Mouse (Mus musculus): ENCODE measurements around the gene Ino80e. TPM values are rescaled to one million over a fixed set of nuclear protein-coding genes. Genes with fewer than 3 reads are reported as not detected.

Gene Ino80e
- polyA plus RNA-seq, 1 experiment from 2014 or later: 94.6 TPM

- no peaks in the 10 kb centered on the region for H3K9me3 ChIP-seq
- H3K9ac ChIP-seq: no peak overlapping the region
- no peak overlapping the region for H3K4me3 ChIP-seq
- no peak for ATAC-seq (ENCODE audit: low FRiP score, low read depth)
- H3K4me1 ChIP-seq (replicated peaks): peaks cover 25% of the 10 kb centered on the region
- no peak overlapping the region for H3K4me2 ChIP-seq
- H3K27me3 ChIP-seq: no peaks in the 10 kb centered on the region
- no peak overlapping the region for H3K27ac ChIP-seq (replicated peaks)
- H3K36me3 ChIP-seq: no peaks in the 10 kb centered on the region
Observed at GRCm38 (mm10) chr7:126803751-126804150, 58.4 kb downstream of the Ino80e start.

GRCm38 (mm10) chr7:126803181-126803580, 59.0 kb downstream of the Ino80e start:
- Histone ChIP-seq H3K9me3 (no peaks in the 10 kb centered on the region), H3K27ac (replicated peaks) (no peak overlapping the region), H3K4me2 (no peak overlapping the region), H3K36me3 (no peaks in the 10 kb centered on the region), H3K27me3 (no peaks in the 10 kb centered on the region), H3K4me1 (replicated peaks) (peaks cover 20% of the 10 kb centered on the region), H3K9ac (no peak overlapping the region), H3K4me3 (no peak overlapping the region)
- 95% methylated on average over 6 of the region's 6 CpGs for WGBS
- no peak for ATAC-seq (ENCODE audit: low FRiP score, low read depth)

GRCm38 (mm10) chr7:126802134-126802889, 59.9 kb downstream of the Ino80e start:
- H3K9me3 ChIP-seq: no peaks in the 10 kb centered on the region
- no peak overlapping the region for H3K4me2 ChIP-seq
- H3K27me3 ChIP-seq: no peaks in the 10 kb centered on the region
- H3K36me3 ChIP-seq: no peaks in the 10 kb centered on the region
- peaks cover 20% of the 10 kb centered on the region for H3K4me1 ChIP-seq (replicated peaks)
- no peak overlapping the region for H3K9ac ChIP-seq
- H3K4me3 ChIP-seq: no peak overlapping the region
- no peak overlapping the region for H3K27ac ChIP-seq (replicated peaks)
- ATAC-seq (ENCODE audit: low FRiP score, low read depth): no peak
- WGBS: 86% methylated on average over 11 of the region's 11 CpGs

GRCm38 (mm10) chr7:126801057-126801422, 61.1 kb downstream of the Ino80e start:
- WGBS: 97% methylated on average over 16 of the region's 16 CpGs
- Histone ChIP-seq H3K9me3 (no peaks in the 10 kb centered on the region), H3K27ac (replicated peaks) (no peak overlapping the region), H3K4me3 (no peak overlapping the region), H3K36me3 (peaks cover 5% of the 10 kb centered on the region), H3K9ac (no peak overlapping the region), H3K27me3 (no peaks in the 10 kb centered on the region), H3K4me1 (replicated peaks) (peaks cover 33% of the 10 kb centered on the region), H3K4me2 (no peak overlapping the region)
- ATAC-seq (ENCODE audit: low FRiP score, low read depth): no peak

Other genes with a start within 250 kb of the Ino80e start
- 11.7 and 14.9 TPM in 2 replicates for gene Nupr1, start 231.5 kb downstream of the Ino80e start, polyA plus RNA-seq (2015; fragmentation: Nextera tagmentation; extraction: Ambion mirVana)
- gene Sgf29, start 213.1 kb downstream of the Ino80e start, polyA plus RNA-seq (2015; fragmentation: Nextera tagmentation; extraction: Ambion mirVana): 58.7 and 61.0 TPM in 2 replicates
- gene Sult1a1, start 185.9 kb downstream of the Ino80e start, polyA plus RNA-seq (2015; fragmentation: Nextera tagmentation; extraction: Ambion mirVana): 7.3 and 10.5 TPM in 2 replicates
- gene Bola2, start 167.0 kb downstream of the Ino80e start, polyA plus RNA-seq (2015; fragmentation: Nextera tagmentation; extraction: Ambion mirVana): 139 and 143 TPM in 2 replicates
- gene Slx1b, start 166.6 kb downstream of the Ino80e start, polyA plus RNA-seq (2015; fragmentation: Nextera tagmentation; extraction: Ambion mirVana): 16.2 and 16.7 TPM in 2 replicates
- 104 and 108 TPM in 2 replicates for gene Coro1a, start 154.6 kb downstream of the Ino80e start, polyA plus RNA-seq (2015; fragmentation: Nextera tagmentation; extraction: Ambion mirVana)
- 107 and 115 TPM in 2 replicates for gene Mapk3, start 102.8 kb downstream of the Ino80e start, polyA plus RNA-seq (2015; fragmentation: Nextera tagmentation; extraction: Ambion mirVana)
- gene Gdpd3, start 96.0 kb downstream of the Ino80e start, polyA plus RNA-seq (2015; fragmentation: Nextera tagmentation; extraction: Ambion mirVana): 1.5 TPM in 2 replicates
- gene Ypel3, start 85.4 kb downstream of the Ino80e start, polyA plus RNA-seq (2015; fragmentation: Nextera tagmentation; extraction: Ambion mirVana): 191 and 203 TPM in 2 replicates
- 0.62 and 0.75 TPM in 2 replicates for gene Tbx6, start 80.9 kb downstream of the Ino80e start, polyA plus RNA-seq (2015; fragmentation: Nextera tagmentation; extraction: Ambion mirVana)
- 174 and 176 TPM in 2 replicates for gene Ppp4c, start 69.9 kb downstream of the Ino80e start, polyA plus RNA-seq (2015; fragmentation: Nextera tagmentation; extraction: Ambion mirVana)
- gene Fam57b, start 64.7 kb downstream of the Ino80e start, polyA plus RNA-seq (2015; fragmentation: Nextera tagmentation; extraction: Ambion mirVana): 49.9 and 60.8 TPM in 2 replicates
- 0.43 TPM in 1 of 2 replicates, not detected in the other for gene 4930451I11Rik, start 30.7 kb downstream of the Ino80e start, polyA plus RNA-seq (2015; fragmentation: Nextera tagmentation; extraction: Ambion mirVana)
- gene Doc2a, start 15.0 kb downstream of the Ino80e start, polyA plus RNA-seq (2015; fragmentation: Nextera tagmentation; extraction: Ambion mirVana): 28.2 and 28.8 TPM in 2 replicates
- gene Hirip3, start 405 bp downstream of the Ino80e start, polyA plus RNA-seq (2015; fragmentation: Nextera tagmentation; extraction: Ambion mirVana): 22.6 and 24.0 TPM in 2 replicates
- 56.2 and 58.1 TPM in 2 replicates for gene Taok2, start 22.3 kb upstream of the Ino80e start, polyA plus RNA-seq (2015; fragmentation: Nextera tagmentation; extraction: Ambion mirVana)
- gene Tmem219, start 60.5 kb upstream of the Ino80e start, polyA plus RNA-seq (2015; fragmentation: Nextera tagmentation; extraction: Ambion mirVana): 28.6 and 30.4 TPM in 2 replicates
- gene Kctd13, start 66.5 kb upstream of the Ino80e start, polyA plus RNA-seq (2015; fragmentation: Nextera tagmentation; extraction: Ambion mirVana): 118 and 130 TPM in 2 replicates
- 9.8 and 10.1 TPM in 2 replicates for gene Asphd1, start 87.2 kb upstream of the Ino80e start, polyA plus RNA-seq (2015; fragmentation: Nextera tagmentation; extraction: Ambion mirVana)
- 49.3 and 55.9 TPM in 2 replicates for gene Sez6l2, start 88.2 kb upstream of the Ino80e start, polyA plus RNA-seq (2015; fragmentation: Nextera tagmentation; extraction: Ambion mirVana)
- 131 and 140 TPM in 2 replicates for gene Cdipt, start 113.5 kb upstream of the Ino80e start, polyA plus RNA-seq (2015; fragmentation: Nextera tagmentation; extraction: Ambion mirVana)
- 0.67 and 1.4 TPM in 2 replicates for gene Cdiptos, start 113.7 kb upstream of the Ino80e start, polyA plus RNA-seq (2015; fragmentation: Nextera tagmentation; extraction: Ambion mirVana)
- gene Mvp, start 152.2 kb upstream of the Ino80e start, polyA plus RNA-seq (2015; fragmentation: Nextera tagmentation; extraction: Ambion mirVana): 4.8 and 5.5 TPM in 2 replicates
- 0.28 TPM in 1 of 2 replicates, not detected in the other for gene Pagr1b, start 154.1 kb upstream of the Ino80e start, polyA plus RNA-seq (2015; fragmentation: Nextera tagmentation; extraction: Ambion mirVana)
- gene Pagr1a, start 155.0 kb upstream of the Ino80e start, polyA plus RNA-seq (2015; fragmentation: Nextera tagmentation; extraction: Ambion mirVana): 28.1 and 46.9 TPM in 2 replicates
- 63.3 and 77.5 TPM in 2 replicates for gene Gm42742, start 158.7 kb upstream of the Ino80e start, polyA plus RNA-seq (2015; fragmentation: Nextera tagmentation; extraction: Ambion mirVana)
- 54.2 and 62.4 TPM in 2 replicates for gene Prrt2, start 158.8 kb upstream of the Ino80e start, polyA plus RNA-seq (2015; fragmentation: Nextera tagmentation; extraction: Ambion mirVana)
- gene Maz, start 164.7 kb upstream of the Ino80e start, polyA plus RNA-seq (2015; fragmentation: Nextera tagmentation; extraction: Ambion mirVana): 84.0 and 87.3 TPM in 2 replicates
- gene Kif22, start 180.1 kb upstream of the Ino80e start, polyA plus RNA-seq (2015; fragmentation: Nextera tagmentation; extraction: Ambion mirVana): 26.1 and 31.7 TPM in 2 replicates
- gene Zg16, start 225.0 kb upstream of the Ino80e start, polyA plus RNA-seq (2015; fragmentation: Nextera tagmentation; extraction: Ambion mirVana): not detected in 2 replicates
- gene AI467606, start 229.0 kb upstream of the Ino80e start, polyA plus RNA-seq (2015; fragmentation: Nextera tagmentation; extraction: Ambion mirVana): 2.0 and 3.3 TPM in 2 replicates